Mouse (Mus musculus) liver, embryonic 18 days (tissue): Measurements from ENCODE around the gene Atad3a. TPM values are rescaled to one million over a fixed set of nuclear protein-coding genes. Genes with fewer than 3 reads are reported as not detected.

Source experiments
- polyA plus RNA-seq: library from polyadenylated mRNA; depleted of rRNA; stranded (reverse); fragments of >200 nt; gene quantifications from 2 replicates; pipeline ENCODE4 v1.2.3, GENCODE M21; 2012; rRNA removed

Gene Atad3a
- 41.4 and 52.8 TPM in 2 replicates for polyA plus RNA-seq

DNA sequence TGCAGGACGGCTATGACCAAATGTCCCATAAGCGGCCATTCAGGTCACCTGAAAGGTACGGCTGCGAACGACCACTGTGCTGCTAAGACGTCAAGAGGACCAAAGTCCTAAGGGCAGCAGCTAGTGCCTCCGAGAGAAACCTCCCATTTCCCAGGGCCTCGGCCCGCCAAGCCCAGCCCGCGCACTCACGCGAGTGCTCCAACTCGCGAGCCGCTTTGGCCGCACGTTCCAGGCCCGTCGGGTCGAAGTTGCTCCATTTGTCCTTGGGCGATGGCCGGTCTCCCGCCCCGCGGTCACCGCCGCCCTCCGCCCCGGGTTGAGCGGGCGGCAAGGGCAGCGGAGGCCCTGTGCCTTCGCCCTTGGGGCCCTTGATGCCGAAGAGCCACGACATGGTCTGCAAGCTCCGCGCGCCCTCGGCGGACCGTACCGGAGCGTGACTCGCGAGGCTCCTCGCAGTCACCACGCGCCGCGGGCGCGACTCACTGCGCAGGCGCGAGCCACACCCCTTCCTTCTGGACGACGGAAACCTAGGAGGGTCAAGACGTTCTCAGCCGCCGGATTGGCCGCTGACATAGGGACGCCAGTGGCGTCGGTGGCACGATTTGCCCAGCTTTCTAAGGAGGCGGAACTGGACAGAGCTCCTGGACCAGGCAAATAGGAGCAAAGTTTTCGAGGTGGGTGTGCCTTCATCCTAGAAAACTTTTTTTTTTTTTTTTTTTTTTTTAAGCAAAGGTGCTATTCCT, at the start of gene Atad3a:
TSS of gene Atad3a (minus strand) at position 481 of the 743 bp plus-strand sequence.

DNA sequence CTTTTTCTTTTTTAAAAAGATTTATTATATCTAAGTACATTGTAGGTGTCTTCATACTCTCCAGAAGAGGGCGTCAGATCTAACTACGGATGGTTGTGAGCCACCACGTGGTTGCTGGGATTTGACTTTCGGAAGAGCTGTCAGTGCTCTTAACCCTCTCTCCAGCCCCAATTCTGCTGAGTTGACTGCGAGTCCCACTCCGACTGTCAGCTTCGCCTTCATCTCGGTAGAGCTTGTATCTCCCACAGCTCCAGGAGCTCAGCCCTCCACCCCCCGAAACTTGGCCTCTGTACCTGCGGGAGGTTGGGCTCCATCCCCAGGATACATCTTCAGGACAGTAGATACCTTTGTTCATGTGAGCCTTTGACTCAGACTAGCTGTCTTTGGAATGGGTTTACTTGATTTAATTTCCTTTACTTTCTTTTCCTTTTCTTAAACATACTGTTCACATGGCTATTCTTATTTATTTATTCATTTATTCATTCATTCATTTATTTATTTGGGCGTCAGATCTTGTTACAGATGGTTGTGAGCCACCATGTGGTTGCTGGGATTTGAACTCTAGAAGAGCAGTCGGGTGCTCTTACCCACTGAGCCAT, 41.9 kb upstream of the Atad3a start, which contains the start of gene Mrpl20:
TSS of gene Mrpl20 (plus strand) at position 138 of the 599 bp plus-strand sequence.

DNA sequence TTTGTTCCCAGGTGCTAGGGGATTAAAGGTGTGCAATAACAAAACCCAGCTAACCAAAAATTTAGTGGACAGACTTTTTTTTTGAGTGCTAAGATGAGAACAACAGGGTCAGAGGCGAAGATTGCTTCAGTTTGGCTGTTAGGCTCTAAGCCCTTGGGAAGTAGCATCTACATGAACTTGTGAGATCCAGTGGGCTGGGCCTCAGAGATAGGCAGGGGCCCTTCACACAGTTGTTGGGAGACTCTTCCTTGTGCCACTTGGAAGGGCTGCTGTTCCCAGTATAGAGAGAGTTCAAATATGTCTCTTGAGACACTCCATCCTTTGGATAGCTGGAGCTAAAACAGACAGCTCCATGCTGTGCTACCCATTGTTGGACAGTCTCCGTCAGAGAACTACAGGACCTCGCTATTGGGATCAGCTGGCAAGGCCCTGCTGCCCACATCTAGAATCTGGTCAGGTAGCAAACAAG, 29.2 kb upstream of the Atad3a start, which contains the start of gene Ankrd65:
TSS of gene Ankrd65 (plus strand) at position 419 of the 469 bp plus-strand sequence.

DNA sequence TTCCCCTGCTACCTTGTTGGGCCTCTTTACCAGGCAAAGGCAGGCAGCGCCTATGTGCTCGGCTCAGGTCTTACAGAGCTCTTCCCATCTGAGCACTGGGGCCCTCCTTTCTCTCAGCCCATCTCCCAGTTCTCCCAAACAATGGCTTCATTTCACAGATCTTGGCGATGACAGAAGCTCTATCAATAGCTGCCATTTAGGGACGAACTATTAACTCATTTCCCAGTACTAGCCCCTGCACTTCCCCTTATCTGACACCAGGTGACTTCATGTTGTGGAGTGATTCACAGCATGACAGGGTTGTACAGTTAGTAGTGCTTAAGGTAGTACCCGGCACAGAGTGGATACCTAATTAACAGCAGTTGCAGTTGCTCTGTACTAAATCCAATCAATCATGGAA, 24.9 kb upstream of the Atad3a start, which contains the start of gene Tmem88b:
TSS of gene Tmem88b (minus strand) at position 56 of the 400 bp plus-strand sequence.

DNA sequence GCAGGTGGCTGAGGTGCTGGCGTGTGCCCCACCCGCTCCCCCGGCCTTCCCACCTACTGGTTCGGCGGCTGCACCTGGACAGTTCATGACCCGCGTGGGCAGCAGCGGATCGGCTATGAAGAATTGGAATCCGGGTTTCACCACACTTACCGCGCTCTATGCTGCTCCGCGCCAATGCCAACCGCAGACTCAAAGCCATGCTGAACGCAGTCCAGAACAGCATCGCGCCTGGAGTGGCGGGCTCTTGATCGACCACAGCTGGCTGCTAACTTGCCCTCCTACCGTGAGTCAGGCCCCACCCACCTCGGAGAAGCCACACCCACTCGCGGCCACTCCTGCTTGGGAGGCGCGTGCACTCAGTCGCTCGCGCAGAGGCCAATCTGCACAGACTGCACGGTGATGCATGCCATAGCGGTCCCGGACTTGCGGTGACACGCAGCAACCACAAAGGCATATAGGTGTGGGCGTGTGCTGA, 13.4 kb upstream of the Atad3a start, which contains the start of gene Vwa1:
TSS of gene Vwa1 (minus strand) at position 419 of the 475 bp plus-strand sequence.

DNA sequence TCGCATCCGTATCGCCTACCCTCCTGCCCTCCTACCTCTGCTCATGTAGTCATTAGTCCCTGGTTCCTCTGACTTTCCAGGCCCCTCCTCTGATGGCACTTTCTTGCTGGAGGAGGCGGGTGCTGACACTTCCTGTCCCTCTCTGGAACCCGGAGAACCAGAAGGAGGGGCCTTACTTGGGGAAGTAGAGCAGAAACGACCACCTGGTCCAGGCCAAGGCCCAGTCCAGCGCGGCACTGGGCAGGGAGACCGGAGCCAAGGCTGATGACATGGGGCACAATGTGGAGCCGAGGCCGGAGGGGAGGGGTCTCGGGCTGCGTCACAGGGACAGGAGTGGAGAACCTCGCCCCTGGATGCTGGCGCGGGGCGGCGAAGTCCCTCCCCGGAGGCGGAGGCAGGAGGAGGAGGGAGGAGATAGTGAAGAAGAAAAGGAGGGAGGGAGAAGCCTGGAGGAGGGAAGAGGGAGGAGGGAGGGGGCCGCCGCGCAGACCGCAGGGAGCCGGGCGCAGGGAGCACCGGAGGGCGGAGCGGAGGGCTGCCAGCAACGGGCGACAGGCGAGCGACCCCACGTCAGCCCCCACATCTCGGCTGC, 26.4 kb downstream of the Atad3a start, which contains the start of gene Tmem240:
TSS of gene Tmem240 (plus strand) at position 451 of the 592 bp plus-strand sequence.

DNA sequence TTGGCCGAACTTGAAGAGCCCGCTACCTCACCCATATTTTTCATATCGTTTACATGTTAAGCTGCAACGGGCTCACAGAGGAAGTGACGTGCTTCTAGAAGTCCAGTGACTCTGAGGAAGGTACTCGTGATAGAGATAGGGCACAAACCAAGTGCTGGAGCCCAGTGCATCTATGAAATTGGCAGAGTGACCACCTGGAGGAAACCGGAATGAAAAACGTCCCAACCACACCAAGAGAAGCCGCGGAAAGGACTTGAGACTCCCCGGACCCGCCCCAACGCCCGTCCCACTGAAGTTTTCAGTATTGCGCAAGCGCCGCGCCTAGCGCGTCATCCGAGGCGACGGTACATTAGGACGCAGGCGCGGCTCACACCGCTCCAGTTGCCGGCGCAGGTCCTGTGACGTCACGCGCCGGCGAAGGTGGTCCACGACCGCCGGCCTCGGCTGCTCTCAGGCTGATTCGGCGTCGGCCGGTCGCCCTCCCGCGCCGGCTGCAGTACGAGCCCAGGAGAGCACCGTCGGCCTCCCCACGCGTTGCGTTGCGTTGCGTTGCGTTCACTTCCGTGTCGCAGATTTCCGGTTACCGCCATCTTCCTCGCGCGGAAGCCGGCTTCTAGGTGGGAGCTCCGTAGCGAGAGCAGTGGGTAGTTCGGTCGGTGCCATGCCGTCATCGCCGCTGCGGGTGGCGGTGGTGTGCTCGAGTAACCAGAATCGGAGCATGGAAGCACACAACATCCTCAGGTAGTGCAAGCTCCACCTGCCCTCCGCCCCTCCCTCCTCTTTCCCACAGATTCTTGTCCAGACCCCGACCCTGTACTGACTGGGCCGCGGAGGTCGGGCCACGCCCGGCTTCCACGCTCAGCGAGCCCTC, 55.9 kb downstream of the Atad3a start, which contains the start of gene Ssu72:
TSS of gene Ssu72 (plus strand) at position 80 of the 871 bp plus-strand sequence.

DNA sequence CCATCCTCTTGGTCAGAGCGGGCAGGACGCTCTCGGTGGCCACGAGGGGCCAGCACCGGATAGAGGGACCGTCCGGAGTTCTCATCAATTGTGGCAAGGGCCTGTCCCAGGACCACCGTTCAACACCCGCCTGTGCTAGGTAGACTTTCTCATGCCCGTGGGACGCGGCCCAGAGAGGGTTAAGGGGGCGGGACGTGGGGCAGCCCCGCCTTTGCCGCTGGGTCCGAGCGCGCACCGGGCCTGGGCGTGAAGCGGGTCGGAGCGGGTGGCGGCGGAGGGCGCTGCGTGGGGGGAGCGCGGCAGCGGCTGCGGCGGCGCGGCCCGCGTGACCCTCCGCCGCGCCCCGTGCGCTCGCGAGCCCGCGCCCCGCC, 66.8 kb downstream of the Atad3a start, which contains the start of gene Fndc10:
TSS of gene Fndc10 (plus strand) at position 232 of the 371 bp plus-strand sequence.

Other genes with a start within 250 kb of the Atad3a start
- 46.0 and 46.7 TPM in 2 replicates for gene Nadk, start 198.7 kb downstream of the Atad3a start, polyA plus RNA-seq
- 5.5 and 5.7 TPM in 2 replicates for gene Slc35e2, start 159.7 kb downstream of the Atad3a start, polyA plus RNA-seq
- 17.0 and 20.1 TPM in 2 replicates for gene Cdk11b, start 136.2 kb downstream of the Atad3a start, polyA plus RNA-seq
- gene Gm10563, start 115.7 kb downstream of the Atad3a start, polyA plus RNA-seq = not detected in 2 replicates
- gene Mmp23, start 107.7 kb downstream of the Atad3a start, polyA plus RNA-seq = 8.9 and 9.8 TPM in 2 replicates
- gene Mib2, start 91.9 kb downstream of the Atad3a start, polyA plus RNA-seq = 8.4 and 10.7 TPM in 2 replicates
- gene Fndc10, start 66.8 kb downstream of the Atad3a start, polyA plus RNA-seq = 0.55 and 0.61 TPM in 2 replicates
- gene Ssu72, start 56.3 kb downstream of the Atad3a start, polyA plus RNA-seq = 49.1 and 49.2 TPM in 2 replicates
- gene Tmem240, start 26.3 kb downstream of the Atad3a start, polyA plus RNA-seq = 0.16 and 0.23 TPM in 2 replicates
- 0.10 and 0.16 TPM in 2 replicates for gene Vwa1, start 13.6 kb upstream of the Atad3a start, polyA plus RNA-seq
- 0.55 and 0.60 TPM in 2 replicates for gene Tmem88b, start 24.8 kb upstream of the Atad3a start, polyA plus RNA-seq
- 0.06 and 0.08 TPM in 2 replicates for gene Ankrd65, start 29.3 kb upstream of the Atad3a start, polyA plus RNA-seq
- gene Mrpl20, start 41.8 kb upstream of the Atad3a start, polyA plus RNA-seq = 50.2 and 58.8 TPM in 2 replicates
- 103 and 115 TPM in 2 replicates for gene Ccnl2, start 51.4 kb upstream of the Atad3a start, polyA plus RNA-seq
- 67.1 and 69.6 TPM in 2 replicates for gene Aurkaip1, start 70.2 kb upstream of the Atad3a start, polyA plus RNA-seq
- gene Mxra8, start 78.6 kb upstream of the Atad3a start, polyA plus RNA-seq = 14.4 and 15.6 TPM in 2 replicates
- 25.7 and 28.6 TPM in 2 replicates for gene Dvl1, start 86.3 kb upstream of the Atad3a start, polyA plus RNA-seq
- gene Tas1r3, start 102.3 kb upstream of the Atad3a start, polyA plus RNA-seq = 0.14 and 0.15 TPM in 2 replicates
- gene Cptp, start 108.3 kb upstream of the Atad3a start, polyA plus RNA-seq = 5.5 and 6.5 TPM in 2 replicates
- gene Ints11, start 108.5 kb upstream of the Atad3a start, polyA plus RNA-seq = 16.9 and 18.1 TPM in 2 replicates
- gene Pusl1, start 130.7 kb upstream of the Atad3a start, polyA plus RNA-seq = 14.0 and 16.1 TPM in 2 replicates
- gene Acap3, start 130.7 kb upstream of the Atad3a start, polyA plus RNA-seq = 5.1 and 6.3 TPM in 2 replicates
- gene Ube2j2, start 182.7 kb upstream of the Atad3a start, polyA plus RNA-seq = 32.2 and 32.3 TPM in 2 replicates
- 22.6 and 24.1 TPM in 2 replicates for gene C1qtnf12, start 201.2 kb upstream of the Atad3a start, polyA plus RNA-seq
- 2.4 TPM in 2 replicates for gene B3galt6, start 231.6 kb upstream of the Atad3a start, polyA plus RNA-seq
- gene Sdf4, start 231.8 kb upstream of the Atad3a start, polyA plus RNA-seq = 36.5 and 36.9 TPM in 2 replicates